Mouse (Mus musculus) midbrain, postnatal 0 days (tissue): Measurements from ENCODE around the gene Rps2. TPM values are rescaled to one million over a fixed set of nuclear protein-coding genes. Genes with fewer than 3 reads are reported as not detected.

Experiments used
- ATAC-seq: fragments of 200-750 bp; cut with Nextera tagmentation; 2 replicates; pipeline ENCODE4 v1.8.0; 2017; ENCODE audit warnings: moderate number of reproducible peaks, mild to moderate bottlenecking, moderate TSS enrichment, moderate library complexity; ENCODE audit not compliant: low FRiP score
- DNase-seq: peaks from one replicate; pipeline ENCODE4 v3.0.0-alpha.2; 2015; ENCODE audit warnings: low spot score
- H3K27ac ChIP-seq: fragments of 300-500 bp; sonication (generic); 2 replicates; pipeline ENCODE4 v1.5.1; 2014; ENCODE audit warnings: low read depth, mild to moderate bottlenecking, low read length, mixed read lengths
- H3K27me3 ChIP-seq: fragments of 300-500 bp; sonication (generic); 2 replicates; pipeline ENCODE4 v1.6.1; 2014; ENCODE audit warnings: low read length, control low read depth, mixed read lengths; ENCODE audit not compliant: insufficient read depth
- H3K36me3 ChIP-seq: fragments of 300-500 bp; sonication (generic); 2 replicates; pipeline ENCODE4 v1.6.1; 2014; ENCODE audit warnings: low read length, control low read depth, mixed read lengths; ENCODE audit not compliant: insufficient read depth
- H3K4me1 ChIP-seq: fragments of 300-500 bp; sonication (generic); 2 replicates; pipeline ENCODE4 v1.6.1; 2014; ENCODE audit warnings: mild to moderate bottlenecking, control low read depth, antibody characterized with exemption, low read length, mixed read lengths; ENCODE audit not compliant: insufficient read depth
- H3K4me2 ChIP-seq: fragments of 300-500 bp; sonication (generic); 2 replicates; pipeline ENCODE4 v1.6.1; 2014; ENCODE audit warnings: low read depth, mild to moderate bottlenecking, low read length, mixed read lengths; ENCODE audit not compliant: poor library complexity, severe bottlenecking
- H3K4me3 ChIP-seq: fragments of 300-500 bp; sonication (generic); 2 replicates; pipeline ENCODE4 v1.5.1; 2014; ENCODE audit warnings: low read depth, mild to moderate bottlenecking, low read length, moderate library complexity
- H3K9ac ChIP-seq: fragments of 300-500 bp; sonication (generic); replicated peaks from 2 replicates; pipeline ENCODE4 v1.6.1; 2014; ENCODE audit warnings: mild to moderate bottlenecking, low read length, moderate library complexity, mixed read lengths; ENCODE audit not compliant: poor library complexity, severe bottlenecking
- H3K9me3 ChIP-seq: fragments of 300-500 bp; sonication (generic); 2 replicates; pipeline ENCODE4 v1.6.1; 2016; ENCODE audit warnings: low read length, control low read depth
- CTCF ChIP-seq: IDR thresholded peaks from 2 replicates; pipeline ENCODE4 v1.5.1; 2016; ENCODE audit warnings: antibody characterized with exemption, mild to moderate bottlenecking
- WGBS: fragments of 180-500 bp; shearing (Covaris S2); extraction: QIAGEN DNeasy Blood & Tissue Kit; methylation state at CpG from one replicate; pipeline ENCODE4 v1.1.7; 2014; 5-methylcytosine and 5-hydroxymethylcytosine counted together
- polyA plus RNA-seq: library from polyadenylated mRNA; unstranded; fragments of >200 nt; fragmentation: Nextera tagmentation; extraction: Ambion mirVana; gene quantifications from 2 replicates; pipeline ENCODE4 v1.2.1, GENCODE M21; 2015
- total RNA-seq: library from RNA; depleted of rRNA; stranded (reverse); fragments of >200 nt; gene quantifications from 2 replicates; pipeline ENCODE4 v1.2.3, GENCODE M21; 2014

The Rps2 gene
- total and polyA plus RNA-seq, 2 experiments from 2014 or later, result 749 to 2,389 TPM

DNA sequence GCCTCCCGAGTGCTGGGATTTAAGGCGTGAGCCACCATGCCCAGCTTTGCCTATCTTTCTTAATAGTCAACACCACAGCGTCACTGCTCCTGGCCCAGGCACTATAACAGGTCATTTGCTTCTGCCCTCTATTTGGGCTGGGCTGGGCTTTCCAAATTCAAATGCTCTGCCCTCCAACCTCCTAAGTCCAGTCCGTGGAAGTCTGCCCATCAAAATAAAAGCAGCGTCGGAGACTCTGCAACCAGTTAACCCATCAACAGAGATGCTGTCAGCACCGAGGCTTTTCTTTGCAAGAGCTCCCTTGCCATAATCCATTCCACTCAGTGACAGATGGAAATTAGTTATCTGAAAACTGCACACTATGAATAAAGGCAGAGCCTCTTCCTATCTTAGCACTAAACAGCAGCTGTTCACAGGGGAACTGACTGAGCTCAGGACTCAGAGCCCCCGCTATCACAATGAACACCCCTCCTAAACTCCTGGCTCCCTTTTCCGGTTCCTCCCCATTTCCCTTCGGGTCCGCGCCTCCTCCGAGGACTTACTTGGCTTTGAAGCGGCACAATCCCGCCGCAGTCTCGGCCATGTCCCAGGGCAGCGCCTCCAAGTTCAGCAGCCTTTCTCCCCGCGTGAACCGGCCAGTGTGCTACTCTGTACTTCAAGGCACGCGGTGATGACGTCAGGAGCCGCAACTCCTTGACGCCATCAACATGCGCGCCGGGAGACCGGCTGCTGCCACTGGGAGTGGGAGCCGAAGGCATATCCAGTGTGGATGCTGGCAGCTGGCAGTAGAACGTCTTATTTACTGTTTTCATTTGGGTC lies 10.7 kb upstream of the Rps2 start, which contains the start of gene Tbl3:
TSS of gene Tbl3 (minus strand) at position 679 of the 819 bp plus-strand sequence.
- WGBS, result 3% methylated on average over 32 of the region's 32 CpGs
- H3K27me3 ChIP-seq, result no peaks in the 10 kb centered on the region
- no peak; the same call in 1 of the 2 replicates for TF ChIP-seq CTCF
- H3K36me3 ChIP-seq, result peaks cover 24% of the 10 kb centered on the region
- H3K9me3 ChIP-seq, result no peaks in the 10 kb centered on the region
- peak within 1 kb of the TSS; percentile 66 for H3K4me2 ChIP-seq
- H3K27ac ChIP-seq, result peak within 1 kb of the TSS; percentile 77
- DNase-seq (peak; percentile 97), ATAC-seq (peak; percentile 89)
- H3K9ac ChIP-seq, result peak within 1 kb of the TSS; percentile 68
- no peaks in the 10 kb centered on the region for H3K4me1 ChIP-seq
- H3K4me3 ChIP-seq, result peak within 1 kb of the TSS; percentile 72

DNA sequence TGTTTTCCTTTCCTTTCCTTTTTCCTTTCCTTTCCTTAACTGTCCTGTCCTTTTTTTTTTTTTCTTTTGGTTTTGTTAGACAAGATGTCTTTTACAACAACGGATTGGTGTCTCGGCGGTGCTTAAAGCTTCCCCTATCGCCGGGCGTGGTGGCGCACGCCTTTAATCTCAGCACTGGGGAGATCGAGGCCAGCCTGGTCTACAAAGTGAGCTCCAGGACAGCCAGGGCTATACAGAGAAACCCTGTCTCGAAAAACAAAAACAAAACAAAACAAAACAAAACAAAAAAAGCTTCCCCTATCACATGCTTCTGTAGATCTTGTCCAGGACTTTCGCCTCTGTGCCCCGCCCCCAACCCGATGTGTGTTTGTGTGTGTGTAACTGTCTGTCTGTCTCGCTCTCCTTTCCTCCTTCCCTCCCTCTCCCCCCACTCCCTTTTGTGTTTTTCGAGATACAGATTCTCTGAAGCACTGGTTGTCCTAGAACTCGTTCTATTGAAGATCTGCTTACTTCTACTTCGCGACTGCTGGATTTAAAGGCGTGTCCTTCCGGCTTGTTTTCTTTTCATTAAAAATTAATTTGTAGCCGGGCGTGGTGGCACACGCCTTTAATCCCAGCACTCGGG lies 10.0 kb upstream of the Rps2 start:
- ATAC-seq (peak; percentile 59; the same call in 1 of the 2 replicates), DNase-seq (no peak)
- Histone ChIP-seq H3K27ac (peak overlapping the region; percentile 77; the same call in 1 of the 2 replicates), H3K27me3 (no peaks in the 10 kb centered on the region), H3K9me3 (no peaks in the 10 kb centered on the region), H3K4me1 (no peaks in the 10 kb centered on the region), H3K4me3 (peak overlapping the region; percentile 72), H3K9ac (peak overlapping the region; percentile 68; the same call in 1 of the 2 replicates), H3K36me3 (peaks cover 19% of the 10 kb centered on the region), H3K4me2 (peak overlapping the region; percentile 66)
- WGBS, result 5% methylated on average over 24 of the region's 24 CpGs
- no peak for TF ChIP-seq CTCF

DNA sequence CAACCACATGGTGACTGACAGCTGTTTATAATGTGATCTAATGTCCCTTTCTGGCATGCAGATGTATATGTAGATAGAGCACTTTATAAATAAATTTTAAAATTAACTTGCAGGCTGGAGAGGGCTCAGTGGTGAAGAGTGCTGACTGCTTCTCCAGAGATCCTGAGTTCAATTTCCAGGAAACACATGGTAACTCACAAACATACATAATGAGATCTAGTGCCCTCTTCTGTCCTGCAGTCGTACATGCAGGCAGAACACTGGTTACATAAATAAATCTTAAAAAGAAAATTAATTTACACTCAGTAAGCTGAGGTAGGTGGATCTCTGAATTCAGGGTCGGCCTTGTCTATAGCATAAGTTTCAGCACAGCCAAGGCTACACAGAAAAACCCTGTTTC lies 9.3 kb upstream of the Rps2 start:
- Histone ChIP-seq H3K27me3 (no peaks in the 10 kb centered on the region), H3K36me3 (peaks cover 17% of the 10 kb centered on the region), H3K9me3 (no peaks in the 10 kb centered on the region), H3K4me1 (no peaks in the 10 kb centered on the region), H3K9ac (no peak overlapping the region), H3K4me2 (no peak overlapping the region), H3K27ac (no peak overlapping the region), H3K4me3 (no peak overlapping the region)
- DNase-seq, result no peak
- ATAC-seq, result no peak
- WGBS, result 30% methylated on average over 2 of the region's 2 CpGs
- TF ChIP-seq CTCF, result peak; percentile 66

DNA sequence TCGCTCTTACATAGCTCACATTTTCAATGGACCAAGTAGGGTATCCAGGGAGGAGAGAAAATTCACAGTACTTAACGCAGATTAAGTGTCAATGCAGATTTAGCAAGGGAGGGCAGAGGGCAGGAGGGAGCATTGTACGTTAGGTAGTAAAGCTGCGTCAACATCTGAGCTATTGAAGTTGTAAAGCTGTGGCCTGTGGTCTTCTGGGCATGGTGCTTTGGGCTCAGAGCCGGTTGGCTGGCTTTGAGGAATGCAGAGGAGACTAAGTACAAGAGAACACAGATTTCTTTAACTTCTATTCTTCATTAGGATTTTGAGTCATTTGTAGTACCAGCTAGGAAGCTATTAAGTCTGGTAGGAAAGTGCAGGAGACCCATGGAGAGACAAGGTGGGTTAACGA lies 2.4 kb upstream of the Rps2 start:
- DNase-seq, result no peak
- Histone ChIP-seq H3K9ac (no peak overlapping the region), H3K27ac (no peak overlapping the region), H3K9me3 (no peaks in the 10 kb centered on the region), H3K4me3 (no peak overlapping the region), H3K4me2 (no peak overlapping the region), H3K36me3 (peaks cover 3% of the 10 kb centered on the region; the same call in 1 of the 2 replicates), H3K27me3 (no peaks in the 10 kb centered on the region), H3K4me1 (no peaks in the 10 kb centered on the region; the same call in 1 of the 2 replicates)
- 19% methylated on average over 6 of the region's 6 CpGs for WGBS
- no peak for TF ChIP-seq CTCF
- ATAC-seq, result no peak

DNA sequence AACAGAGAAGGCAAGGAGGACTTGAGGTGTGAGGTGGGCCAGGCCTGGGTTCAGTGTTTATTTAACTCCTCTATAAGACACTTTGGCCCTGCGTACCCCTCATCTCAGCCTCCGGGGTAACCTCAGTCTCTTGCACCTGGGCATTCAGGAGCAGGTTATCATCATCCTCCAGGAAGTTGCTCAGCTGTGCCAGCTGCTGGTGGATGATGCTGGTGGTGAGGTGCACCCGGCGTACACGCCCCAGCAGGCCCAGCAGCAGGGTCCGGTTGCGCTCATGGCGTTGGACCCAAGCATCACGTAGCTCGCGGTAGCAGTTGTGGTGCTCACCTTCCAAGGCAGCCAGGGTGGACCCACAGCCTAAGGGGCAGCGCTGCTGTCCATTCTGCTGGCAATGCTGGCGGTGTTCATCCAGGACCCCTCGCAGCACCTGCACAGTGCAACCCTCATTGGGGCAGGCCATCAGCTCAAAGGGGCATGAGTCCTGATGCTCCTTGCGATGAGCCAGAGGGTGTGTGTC lies 1.7 kb upstream of the Rps2 start:
- Histone ChIP-seq H3K27ac (no peak overlapping the region), H3K9me3 (no peaks in the 10 kb centered on the region), H3K9ac (no peak overlapping the region), H3K27me3 (no peaks in the 10 kb centered on the region), H3K36me3 (peaks cover 4% of the 10 kb centered on the region; the same call in 1 of the 2 replicates), H3K4me2 (no peak overlapping the region), H3K4me1 (no peaks in the 10 kb centered on the region; the same call in 1 of the 2 replicates), H3K4me3 (no peak overlapping the region)
- TF ChIP-seq CTCF, result no peak
- WGBS, result 94% methylated on average over 15 of the region's 15 CpGs
- no peak for DNase-seq
- no peak for ATAC-seq
